Comparison of ENCODE assay signal across 10 mouse cellular contexts in genomic region chr9:49715121-49715520, GRCm38 (mm10).
DNase-seq lines count a peak whose midpoint lies in the region; ATAC-seq lines count a peak whose summit lies in the region.
"Had no signal": no experiment of that assay in that cellular context is flagged by ENCODE, and none has a peak within 500 bp of the region (broad histone marks: within the 10 kb centered on the region; RNA-seq: fewer than 3 reads in every experiment).

No protein-coding gene starts in this region.

- ATAC-seq in hindbrain, embryonic 14.5 days (ENCODE audit: low FRiP score) = no peak
- ATAC-seq in hindbrain, embryonic 11.5 days (ENCODE audit: low FRiP score) = no peak
- ATAC-seq in neural tube, embryonic 15.5 days (ENCODE audit: low FRiP score) = peak; percentile 22; the same call in 1 of the 2 replicates

- H3K4me2 ChIP-seq in hindbrain, embryonic 14.5 days (replicated peaks) = no peak overlapping the region
- H3K4me2 ChIP-seq in hindbrain, embryonic 11.5 days (replicated peaks; ENCODE audit: low read depth, low read length) = no peak overlapping the region
- no peak overlapping the region for H3K4me2 ChIP-seq in neural tube, embryonic 15.5 days
- H3K4me2 ChIP-seq: neural tube, embryonic 12.5 days had no signal

- H3K36me3 ChIP-seq in hindbrain, embryonic 14.5 days (replicated peaks; ENCODE audit: control insufficient read depth, insufficient read depth) = peaks cover 6% of the 10 kb centered on the region
- no peaks in the 10 kb centered on the region for H3K36me3 ChIP-seq in hindbrain, embryonic 11.5 days (ENCODE audit: control insufficient read depth, insufficient read depth, low read length)
- H3K36me3 ChIP-seq in neural tube, embryonic 15.5 days = peaks cover 10% of the 10 kb centered on the region; the same call in 1 of the 2 replicates
- H3K36me3 ChIP-seq: forebrain, embryonic 10.5 days had no signal

- no peaks in the 10 kb centered on the region for H3K27me3 ChIP-seq in hindbrain, embryonic 14.5 days (ENCODE audit: control insufficient read depth, insufficient read depth, low read length)
- H3K27me3 ChIP-seq in hindbrain, embryonic 11.5 days (ENCODE audit: control insufficient read depth, insufficient read depth, low read length) = no peaks in the 10 kb centered on the region
- H3K27me3 ChIP-seq in neural tube, embryonic 15.5 days (replicated peaks) = no peaks in the 10 kb centered on the region
- H3K27me3 ChIP-seq: neural tube, embryonic 12.5 days had no signal

- H3K9ac ChIP-seq in hindbrain, embryonic 14.5 days = no peak overlapping the region
- no peak overlapping the region for H3K9ac ChIP-seq in hindbrain, embryonic 11.5 days (ENCODE audit: low read depth, low read length)
- no peak overlapping the region for H3K9ac ChIP-seq in neural tube, embryonic 15.5 days (replicated peaks)
- H3K9ac ChIP-seq: neural tube, embryonic 12.5 days had no signal

- DNase-seq in hindbrain, embryonic 14.5 days (ENCODE audit: low spot score) = no peak
- no peak for DNase-seq in hindbrain, embryonic 11.5 days (ENCODE audit: low spot score)
- peak; percentile 6 for DNase-seq in ovary, postnatal 36 days (ENCODE audit: low spot score)
- DNase-seq in ovary, postnatal 10 days (ENCODE audit: low spot score) = no peak
- peak; percentile 72 to 83 for DNase-seq in cerebellum, postnatal 25 days
- no peak for DNase-seq in adrenal gland, adult 2 months
- DNase-seq in spleen, adult 12 weeks (ENCODE audit: low spot score) = no peak

- no peaks in the 10 kb centered on the region for H3K9me3 ChIP-seq in hindbrain, embryonic 14.5 days (ENCODE audit: control insufficient read depth, low read length)
- H3K9me3 ChIP-seq in hindbrain, embryonic 11.5 days (ENCODE audit: control insufficient read depth, low read length) = no peaks in the 10 kb centered on the region
- H3K9me3 ChIP-seq in neural tube, embryonic 15.5 days (replicated peaks) = no peaks in the 10 kb centered on the region
- H3K9me3 ChIP-seq: forebrain, embryonic 10.5 days; neural tube, embryonic 12.5 days had no signal

- H3K4me3 ChIP-seq in hindbrain, embryonic 14.5 days (replicated peaks; ENCODE audit: low read length) = no peak overlapping the region
- no peak overlapping the region for H3K4me3 ChIP-seq in hindbrain, embryonic 11.5 days (ENCODE audit: low read depth, low read length)
- no peak overlapping the region for H3K4me3 ChIP-seq in neural tube, embryonic 15.5 days (replicated peaks)
- H3K4me3 ChIP-seq: forebrain, embryonic 10.5 days; neural tube, embryonic 12.5 days had no signal

- H3K27ac ChIP-seq in hindbrain, embryonic 14.5 days = peak overlapping the region; percentile 47; the same call in 1 of the 2 replicates
- H3K27ac ChIP-seq in hindbrain, embryonic 11.5 days (ENCODE audit: low read depth, low read length) = no peak overlapping the region
- H3K27ac ChIP-seq in neural tube, embryonic 15.5 days (replicated peaks) = no peak overlapping the region
- H3K27ac ChIP-seq: forebrain, embryonic 10.5 days; neural tube, embryonic 12.5 days had no signal

- no peaks in the 10 kb centered on the region; the same call in 1 of the 2 replicates for H3K4me1 ChIP-seq in hindbrain, embryonic 14.5 days (replicated peaks; ENCODE audit: control insufficient read depth, insufficient read depth, low read length)
- no peaks in the 10 kb centered on the region for H3K4me1 ChIP-seq in hindbrain, embryonic 11.5 days (replicated peaks; ENCODE audit: control insufficient read depth, insufficient read depth, low read length)
- H3K4me1 ChIP-seq in neural tube, embryonic 15.5 days = peaks cover 15% of the 10 kb centered on the region

Comparison
In these comparisons a context has a peak if more than half of its experiments do, and no peak if none do; other contexts are left out.
1. DNase-seq: peak in ovary, postnatal 36 days (single experiment) and cerebellum, postnatal 25 days (2 of 2); none in hindbrain, embryonic 14.5 days (single experiment), hindbrain, embryonic 11.5 days (single experiment), ovary, postnatal 10 days (single experiment), adrenal gland, adult 2 months (single experiment) and spleen, adult 12 weeks (single experiment).